Mouse (Mus musculus): ENCODE measurements around the gene H2-Aa.

The H2-Aa gene

DNA sequence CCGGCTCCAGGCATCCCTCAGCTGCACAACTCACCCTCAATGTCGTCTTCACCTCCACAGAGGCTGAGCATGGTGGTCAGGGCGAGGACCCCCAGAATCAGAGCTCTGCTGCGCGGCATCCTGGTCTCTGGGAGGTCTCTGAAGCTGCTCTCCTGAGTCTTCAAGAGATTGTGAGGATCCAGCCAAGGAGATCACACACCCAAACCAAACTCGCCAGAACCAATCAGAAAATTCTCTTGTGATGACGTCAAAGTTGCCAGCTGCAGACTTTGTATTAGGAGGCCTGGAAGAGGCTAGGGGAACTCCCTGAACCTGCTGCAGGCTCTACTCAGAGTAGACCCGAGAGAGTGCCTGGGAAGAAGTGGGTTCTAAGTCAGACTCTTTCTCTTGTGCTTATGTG is at the start of gene H2-Aa:
H2-Aa (minus strand) TSS at position 176 of the 400 bp plus-strand sequence.
- H3K4me1 ChIP-seq (replicated peaks; ENCODE audit: low read depth, low read length): peaks cover 2% of the 10 kb centered on the region; the same call in 1 of the 2 replicates
- no peak within 1 kb of the TSS for H3K4me3 ChIP-seq (replicated peaks; ENCODE audit: low read length)
- no peaks in the 10 kb centered on the region for H3K27me3 ChIP-seq (ENCODE audit: insufficient read depth, low read length)
- H3K9me3 ChIP-seq (ENCODE audit: low read length): no peaks in the 10 kb centered on the region
- H3K36me3 ChIP-seq (ENCODE audit: insufficient read depth, low read length): no peaks in the 10 kb centered on the region
- TF ChIP-seq POU5F1 (IDR thresholded peaks at IDR 0.05; ENCODE audit: borderline replicate concordance, low read length) (no peak), NANOG (IDR thresholded peaks at IDR 0.05; ENCODE audit: borderline replicate concordance, low read length) (no peak), CTCF (conservative IDR thresholded peaks at IDR 0.05; ENCODE audit: low read length) (no peak)

GRCm38 (mm10) chr17:34331200-34331599 is 43.6 kb upstream of the H2-Aa start:
- Histone ChIP-seq H3K4me3 (replicated peaks; ENCODE audit: low read length) (no peak overlapping the region), H3K36me3 (ENCODE audit: insufficient read depth, low read length) (no peaks in the 10 kb centered on the region), H3K9me3 (ENCODE audit: low read length) (no peaks in the 10 kb centered on the region), H3K27me3 (ENCODE audit: insufficient read depth, low read length) (peaks cover 6% of the 10 kb centered on the region; the same call in 1 of the 2 replicates), H3K4me1 (replicated peaks; ENCODE audit: low read depth, low read length) (peaks cover 4% of the 10 kb centered on the region; the same call in 1 of the 2 replicates)
- TF ChIP-seq CTCF (conservative IDR thresholded peaks at IDR 0.05; ENCODE audit: low read length) (no peak), NANOG (IDR thresholded peaks at IDR 0.05; ENCODE audit: borderline replicate concordance, low read length) (no peak), POU5F1 (IDR thresholded peaks at IDR 0.05; ENCODE audit: borderline replicate concordance, low read length) (no peak)

DNA sequence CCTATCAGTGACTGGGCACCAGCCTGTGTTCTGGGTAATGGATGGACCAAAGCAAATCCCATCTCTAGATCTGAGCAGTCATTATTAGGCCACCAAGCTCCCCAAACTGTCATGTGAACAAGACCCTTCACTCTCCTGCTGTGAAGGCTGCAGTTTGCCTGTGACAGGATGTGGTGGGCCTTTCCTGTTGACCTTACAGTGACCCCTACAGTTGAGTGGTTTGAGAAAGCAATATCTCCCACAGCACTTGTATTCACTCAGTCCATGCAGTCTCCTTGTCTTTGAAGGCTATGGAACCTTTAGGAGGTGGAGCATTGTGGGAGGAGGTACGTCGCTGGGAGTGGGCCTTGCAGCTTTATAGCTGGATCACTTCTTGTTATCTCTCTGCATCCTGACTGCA is 42.2 kb upstream of the H2-Aa start:
- peaks cover 4% of the 10 kb centered on the region; the same call in 1 of the 2 replicates for H3K4me1 ChIP-seq (replicated peaks; ENCODE audit: low read depth, low read length)
- 0 out of 2 replicates have a peak, but pooled peaks cover 3% of the 10 kb centered on the region for H3K27me3 ChIP-seq (ENCODE audit: insufficient read depth, low read length)
- TF ChIP-seq POU5F1 (IDR thresholded peaks at IDR 0.05; ENCODE audit: borderline replicate concordance, low read length) (no peak), CTCF (conservative IDR thresholded peaks at IDR 0.05; ENCODE audit: low read length) (no peak), NANOG (IDR thresholded peaks at IDR 0.05; ENCODE audit: borderline replicate concordance, low read length) (no peak)
- no peak overlapping the region for H3K4me3 ChIP-seq (replicated peaks; ENCODE audit: low read length)
- H3K36me3 ChIP-seq (ENCODE audit: insufficient read depth, low read length): no peaks in the 10 kb centered on the region
- no peaks in the 10 kb centered on the region for H3K9me3 ChIP-seq (ENCODE audit: low read length)

GRCm38 (mm10) chr17:34326373-34326772 is 38.8 kb upstream of the H2-Aa start:
- TF ChIP-seq NANOG (IDR thresholded peaks at IDR 0.05; ENCODE audit: borderline replicate concordance, low read length) (no peak), CTCF (conservative IDR thresholded peaks at IDR 0.05; ENCODE audit: low read length) (no peak)
- H3K36me3 ChIP-seq (ENCODE audit: insufficient read depth, low read length): no peaks in the 10 kb centered on the region
- H3K4me1 ChIP-seq (replicated peaks; ENCODE audit: low read depth, low read length): peaks cover 4% of the 10 kb centered on the region; the same call in 1 of the 2 replicates

DNA sequence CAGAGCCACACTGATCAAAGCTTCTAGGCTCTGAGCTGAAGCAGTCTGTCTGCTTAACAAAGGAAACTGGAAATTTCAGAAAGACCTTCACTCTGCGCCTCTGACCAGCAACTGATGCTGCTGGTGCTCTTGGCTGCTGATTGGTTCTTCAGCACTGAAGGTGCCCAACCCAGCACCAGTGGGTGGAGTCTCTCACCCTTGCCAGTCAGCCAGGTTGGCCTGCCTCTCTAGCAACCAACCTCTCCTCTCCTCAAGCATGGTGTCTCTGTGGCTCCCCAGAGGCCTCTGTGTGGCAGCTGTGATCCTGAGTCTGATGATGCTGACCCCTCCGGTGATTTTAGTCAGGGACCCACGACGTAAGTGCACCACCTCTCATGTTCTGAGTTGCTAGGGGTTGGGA is 37.8 kb upstream of the H2-Aa start, which contains the start of gene H2-Eb2:
H2-Eb2 (plus strand) TSS at position 230 of the 400 bp plus-strand sequence.
- Histone ChIP-seq H3K27me3 (ENCODE audit: insufficient read depth, low read length) (no peaks in the 10 kb centered on the region), H3K4me1 (replicated peaks; ENCODE audit: low read depth, low read length) (peaks cover 4% of the 10 kb centered on the region; the same call in 1 of the 2 replicates), H3K9me3 (ENCODE audit: low read length) (no peaks in the 10 kb centered on the region), H3K36me3 (ENCODE audit: insufficient read depth, low read length) (no peaks in the 10 kb centered on the region), H3K4me3 (replicated peaks; ENCODE audit: low read length) (no peak within 1 kb of the TSS)
- TF ChIP-seq NANOG (IDR thresholded peaks at IDR 0.05; ENCODE audit: borderline replicate concordance, low read length) (no peak), POU5F1 (IDR thresholded peaks at IDR 0.05; ENCODE audit: borderline replicate concordance, low read length) (no peak), CTCF (conservative IDR thresholded peaks at IDR 0.05; ENCODE audit: low read length) (no peak)

More at GRCm38 (mm10) chr17:34326373-34326772, 38.8 kb upstream of the H2-Aa start:
- H3K9me3 ChIP-seq (ENCODE audit: low read length): no peaks in the 10 kb centered on the region
- no peaks in the 10 kb centered on the region for H3K27me3 ChIP-seq (ENCODE audit: insufficient read depth, low read length)
- no peak overlapping the region for H3K4me3 ChIP-seq (replicated peaks; ENCODE audit: low read length)

- H3K4me3 ChIP-seq (replicated peaks; ENCODE audit: low read length): no peak overlapping the region
- peaks cover 20% of the 10 kb centered on the region for H3K27me3 ChIP-seq (ENCODE audit: insufficient read depth, low read length)
- peaks cover 9% of the 10 kb centered on the region; the same call in 1 of the 2 replicates for H3K4me1 ChIP-seq (replicated peaks; ENCODE audit: low read depth, low read length)
- TF ChIP-seq NANOG (IDR thresholded peaks at IDR 0.05; ENCODE audit: borderline replicate concordance, low read length): no peak
- TF ChIP-seq POU5F1 (IDR thresholded peaks at IDR 0.05; ENCODE audit: borderline replicate concordance, low read length): no peak
- TF ChIP-seq CTCF (conservative IDR thresholded peaks at IDR 0.05; ENCODE audit: low read length): no peak
- H3K9me3 ChIP-seq (ENCODE audit: low read length): no peaks in the 10 kb centered on the region
- no peaks in the 10 kb centered on the region for H3K36me3 ChIP-seq (ENCODE audit: insufficient read depth, low read length)
Observed at GRCm38 (mm10) chr17:34317275-34317674, 29.7 kb upstream of the H2-Aa start.

DNA sequence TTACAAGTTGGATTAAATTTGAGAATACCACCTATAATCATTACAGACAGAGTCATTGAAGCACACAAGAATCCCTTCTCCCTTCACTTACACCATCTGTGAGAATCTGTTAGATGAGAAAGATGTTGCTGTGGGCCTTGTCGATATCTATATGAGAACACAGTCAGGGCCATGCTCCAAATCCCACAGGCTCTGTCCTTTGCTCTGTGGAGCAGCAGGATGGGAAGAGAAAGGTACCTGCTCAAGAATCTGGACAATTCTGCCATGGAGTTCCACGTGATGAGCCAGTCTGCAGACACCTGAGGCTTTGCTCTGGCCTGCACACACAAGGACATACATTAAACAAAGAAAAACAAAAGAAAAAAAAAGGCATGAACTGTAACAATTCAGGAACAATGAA is 29.1 kb upstream of the H2-Aa start:
- no peak overlapping the region for H3K4me3 ChIP-seq (replicated peaks; ENCODE audit: low read length)
- 0 out of 2 replicates have a peak, but pooled peaks cover 5% of the 10 kb centered on the region for H3K9me3 ChIP-seq (ENCODE audit: low read length)
- peaks cover 9% of the 10 kb centered on the region; the same call in 1 of the 2 replicates for H3K4me1 ChIP-seq (replicated peaks; ENCODE audit: low read depth, low read length)
- peaks cover 20% of the 10 kb centered on the region for H3K27me3 ChIP-seq (ENCODE audit: insufficient read depth, low read length)
- TF ChIP-seq POU5F1 (IDR thresholded peaks at IDR 0.05; ENCODE audit: borderline replicate concordance, low read length) (no peak), NANOG (IDR thresholded peaks at IDR 0.05; ENCODE audit: borderline replicate concordance, low read length) (no peak), CTCF (conservative IDR thresholded peaks at IDR 0.05; ENCODE audit: low read length) (no peak)
- no peaks in the 10 kb centered on the region for H3K36me3 ChIP-seq (ENCODE audit: insufficient read depth, low read length)

- Histone ChIP-seq H3K4me1 (replicated peaks; ENCODE audit: low read depth, low read length) (peaks cover 9% of the 10 kb centered on the region; the same call in 1 of the 2 replicates), H3K4me3 (replicated peaks; ENCODE audit: low read length) (no peak overlapping the region), H3K9me3 (ENCODE audit: low read length) (peaks cover 15% of the 10 kb centered on the region), H3K36me3 (ENCODE audit: insufficient read depth, low read length) (no peaks in the 10 kb centered on the region), H3K27me3 (ENCODE audit: insufficient read depth, low read length) (peaks cover 20% of the 10 kb centered on the region)
- TF ChIP-seq POU5F1 (IDR thresholded peaks at IDR 0.05; ENCODE audit: borderline replicate concordance, low read length) (no peak), NANOG (IDR thresholded peaks at IDR 0.05; ENCODE audit: borderline replicate concordance, low read length) (no peak), CTCF (conservative IDR thresholded peaks at IDR 0.05; ENCODE audit: low read length) (no peak)
Observed at GRCm38 (mm10) chr17:34315512-34315911, 27.9 kb upstream of the H2-Aa start.

- H3K4me3 ChIP-seq (replicated peaks; ENCODE audit: low read length): no peak overlapping the region
- H3K36me3 ChIP-seq (ENCODE audit: insufficient read depth, low read length): no peaks in the 10 kb centered on the region
- TF ChIP-seq NANOG (IDR thresholded peaks at IDR 0.05; ENCODE audit: borderline replicate concordance, low read length): no peak
- TF ChIP-seq CTCF (conservative IDR thresholded peaks at IDR 0.05; ENCODE audit: low read length): no peak
- no peak for TF ChIP-seq POU5F1 (IDR thresholded peaks at IDR 0.05; ENCODE audit: borderline replicate concordance, low read length)
- peaks cover 27% of the 10 kb centered on the region for H3K9me3 ChIP-seq (ENCODE audit: low read length)
- H3K27me3 ChIP-seq (ENCODE audit: insufficient read depth, low read length): peaks cover 20% of the 10 kb centered on the region
- H3K4me1 ChIP-seq (replicated peaks; ENCODE audit: low read depth, low read length): peaks cover 10% of the 10 kb centered on the region
Observed at GRCm38 (mm10) chr17:34314286-34314685, 26.7 kb upstream of the H2-Aa start.
